Mouse (Mus musculus) R1 (cell line): ENCODE measurements at regions not wholly inside any gene's neighbourhood (a gene's known extent, or its start where the extent isn't known, plus 50 kb on each side); places are given as distances from the start of the nearest gene placed in this dataset.
A peak's percentile ranks its signal among the peaks of the same experiment; 100 is the strongest.

Experiments used
- DNase-seq: peaks from one replicate; pipeline ENCODE4 v3.0.0-alpha.2; 2018; ENCODE audit warnings: low read depth, low spot score

- no peak for DNase-seq
Measured at GRCm38 (mm10) chr5:111789904-111790303, 56.2 kb downstream of the Gm26897 start.

- no peak for DNase-seq
Measured at GRCm38 (mm10) chr5:111790527-111790926, 56.8 kb downstream of the Gm26897 start.

DNA sequence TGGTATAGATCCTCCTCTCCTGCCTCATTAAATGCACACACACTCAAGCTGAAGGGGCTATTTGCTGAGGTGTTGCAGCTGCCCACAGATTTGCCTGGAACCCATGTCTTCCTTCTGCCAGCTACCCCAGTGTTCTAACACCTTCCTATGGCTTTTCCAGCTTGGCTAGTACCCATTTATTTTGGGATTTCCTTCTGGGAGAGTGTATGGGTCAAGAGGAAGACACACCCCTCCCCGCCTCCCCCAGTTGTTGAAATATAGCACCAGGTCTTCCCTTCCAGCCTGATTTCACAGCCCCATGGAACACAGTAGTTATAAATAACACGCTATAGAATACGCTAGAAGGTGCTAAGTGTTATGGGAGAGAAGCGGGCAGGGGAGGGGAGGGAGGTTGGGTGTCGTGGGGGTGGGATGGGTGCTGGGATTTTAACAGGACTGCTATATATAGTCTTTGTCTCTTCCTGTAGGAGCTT, 57.4 kb downstream of the Gm26897 start:
- no peak for DNase-seq

- DNase-seq: no peak
Measured at GRCm38 (mm10) chr5:111792746-111793145, 59.0 kb downstream of the Gm26897 start.

DNA sequence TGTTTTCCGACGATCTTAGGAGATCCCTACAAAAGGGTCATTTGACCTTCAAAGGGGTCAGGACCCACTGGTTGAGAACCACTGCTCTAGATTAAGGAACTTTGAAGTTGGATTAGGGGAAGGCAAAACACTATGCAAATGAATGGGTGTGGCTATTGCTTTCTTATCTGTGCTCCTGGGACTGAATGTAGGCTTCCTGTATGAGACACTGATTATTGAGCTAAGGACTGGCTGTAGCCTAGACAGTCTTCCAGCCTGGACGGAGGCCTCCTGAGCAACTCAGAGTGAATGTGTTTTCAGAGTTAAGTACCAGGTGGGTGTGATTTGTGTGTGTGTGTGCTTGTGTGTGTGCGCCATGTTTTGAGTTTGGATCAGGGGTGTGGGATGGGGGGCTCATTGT, 59.5 kb downstream of the Gm26897 start:
- DNase-seq: peak; percentile 28

GRCm38 (mm10) chr5:111796889-111797288, 63.2 kb downstream of the Gm26897 start:
- no peak for DNase-seq

GRCm38 (mm10) chr5:111799700-111800311, 66.1 kb downstream of the Gm26897 start:
- DNase-seq: peak; percentile 44

DNA sequence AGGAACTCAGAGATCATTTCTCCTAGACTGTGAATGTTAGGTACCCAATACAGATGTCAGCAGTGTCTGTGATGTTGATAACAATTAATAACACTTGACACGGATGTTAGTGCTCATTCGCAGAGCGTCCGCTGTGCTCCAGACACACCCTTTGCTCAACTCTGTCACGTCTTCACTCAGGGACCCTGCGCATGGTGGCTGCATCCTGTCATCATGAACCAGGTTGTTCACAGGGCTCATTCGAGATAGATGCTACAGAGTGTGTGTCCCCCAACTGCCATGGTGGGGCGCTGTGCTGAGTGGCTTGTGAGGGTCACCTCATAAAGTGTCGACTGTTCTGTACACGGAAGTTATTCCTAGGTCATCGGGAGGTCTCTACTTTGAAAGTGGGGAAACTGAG, 66.8 kb downstream of the Gm26897 start:
- DNase-seq: no peak

- no peak for DNase-seq
Measured at GRCm38 (mm10) chr5:111801051-111801450, 67.3 kb downstream of the Gm26897 start.

- DNase-seq: no peak
Measured at GRCm38 (mm10) chr5:111804542-111804941, 70.8 kb downstream of the Gm26897 start.

GRCm38 (mm10) chr5:111805150-111805549, 71.4 kb downstream of the Gm26897 start:
- no peak for DNase-seq

GRCm38 (mm10) chr5:111805761-111806191, 72.1 kb downstream of the Gm26897 start:
- DNase-seq: no peak

- peak; percentile 64 for DNase-seq
Measured at GRCm38 (mm10) chr5:111810079-111810808, 76.5 kb downstream of the Gm26897 start.

- no peak for DNase-seq
Measured at GRCm38 (mm10) chr5:111812581-111812980, 78.9 kb downstream of the Gm26897 start.

DNA sequence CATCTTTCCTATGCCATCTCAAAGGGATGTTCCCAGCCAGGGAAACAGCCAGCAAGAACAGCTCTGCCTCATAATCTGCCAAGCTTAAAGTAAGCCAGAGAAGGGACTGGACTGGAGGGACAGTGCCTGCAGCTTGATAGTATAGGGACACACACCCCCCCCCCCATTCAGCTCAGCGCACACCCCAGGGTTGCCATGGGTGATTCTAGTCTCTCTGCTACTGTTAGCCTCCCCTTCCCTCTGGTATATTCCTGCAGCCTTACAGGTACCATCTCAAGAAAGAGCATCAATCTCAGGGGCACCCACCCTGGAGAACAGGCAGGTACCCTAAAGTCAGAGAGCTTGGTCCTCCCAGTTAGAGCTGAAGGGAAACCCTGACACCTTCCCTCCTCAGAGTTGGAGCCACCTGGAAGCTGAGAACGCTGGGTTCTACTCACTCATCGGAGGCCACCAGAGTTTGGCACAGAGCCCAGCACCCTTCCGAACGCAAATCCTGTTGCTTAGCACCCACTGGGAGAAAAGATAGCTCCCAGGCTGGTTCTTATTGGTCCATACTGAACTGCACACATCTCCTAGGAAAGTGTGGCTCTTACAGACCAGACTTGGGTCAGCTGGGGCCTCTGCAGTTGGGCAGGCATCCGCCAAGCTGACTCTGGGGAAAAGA, 79.5 kb downstream of the Gm26897 start:
- DNase-seq: no peak

DNA sequence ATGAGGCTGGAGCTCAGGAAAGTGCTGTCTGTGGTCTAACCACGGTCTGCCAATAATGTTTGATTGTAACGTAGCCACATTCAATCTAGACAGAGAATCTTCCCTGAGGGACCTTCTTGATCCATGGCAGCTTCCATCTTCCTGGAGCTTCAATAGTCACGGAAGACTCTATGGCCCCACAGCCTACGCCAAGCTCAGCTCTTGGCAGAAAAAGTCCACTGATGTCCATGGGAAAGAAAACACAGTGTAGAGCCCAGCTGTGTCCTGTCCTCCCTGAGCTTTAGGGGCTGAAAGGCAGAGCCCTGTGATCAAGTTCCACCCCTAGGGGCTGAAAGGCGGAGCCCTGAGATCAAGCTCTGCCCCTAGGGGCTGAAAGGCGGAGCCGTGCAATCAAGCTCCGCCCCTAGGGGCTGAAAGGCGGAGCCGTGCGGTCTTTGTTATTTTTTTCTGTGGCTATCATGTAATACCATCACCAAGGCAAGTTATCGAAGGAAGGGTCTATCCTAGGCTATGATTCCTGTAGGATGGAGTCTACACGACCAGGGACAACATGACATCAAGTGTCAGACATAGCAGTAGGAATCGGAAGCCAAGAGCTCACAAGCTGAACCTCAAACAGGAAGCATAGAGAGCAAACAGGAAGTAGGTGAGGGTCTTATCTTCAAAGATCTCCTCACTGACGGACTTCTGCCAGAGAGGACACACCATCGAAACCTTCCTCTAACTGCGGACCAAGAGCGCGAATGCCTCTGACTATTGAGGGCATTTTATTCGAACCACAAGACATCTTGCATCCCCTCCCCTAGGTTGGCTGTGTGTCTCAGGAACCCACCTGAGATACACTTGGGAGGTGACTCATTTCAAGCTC, 81.4 kb downstream of the Gm26897 start:
- DNase-seq: peak; percentile 49

- DNase-seq: no peak
Measured at GRCm38 (mm10) chr5:111820963-111821362, 87.2 kb downstream of the Gm26897 start.

DNA sequence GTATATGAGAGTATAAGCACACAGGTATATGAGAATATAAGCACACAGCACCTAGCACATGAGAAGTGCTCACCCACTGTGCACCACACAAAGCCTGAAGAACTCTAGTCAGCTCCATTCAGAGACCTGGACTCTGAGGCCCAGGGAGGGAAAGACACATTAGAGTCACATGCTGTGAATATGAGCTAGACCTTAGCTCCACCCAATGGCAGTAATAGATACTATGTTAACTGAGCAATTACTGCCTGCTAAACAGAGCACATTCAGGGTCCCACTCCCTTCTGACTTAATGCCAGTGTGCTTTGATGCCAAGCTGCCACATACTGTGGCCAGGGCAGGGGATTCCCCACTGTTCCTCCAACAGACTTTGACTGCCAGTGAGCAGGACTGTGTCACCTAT, 89.2 kb downstream of the Gm26897 start:
- DNase-seq: no peak

DNA sequence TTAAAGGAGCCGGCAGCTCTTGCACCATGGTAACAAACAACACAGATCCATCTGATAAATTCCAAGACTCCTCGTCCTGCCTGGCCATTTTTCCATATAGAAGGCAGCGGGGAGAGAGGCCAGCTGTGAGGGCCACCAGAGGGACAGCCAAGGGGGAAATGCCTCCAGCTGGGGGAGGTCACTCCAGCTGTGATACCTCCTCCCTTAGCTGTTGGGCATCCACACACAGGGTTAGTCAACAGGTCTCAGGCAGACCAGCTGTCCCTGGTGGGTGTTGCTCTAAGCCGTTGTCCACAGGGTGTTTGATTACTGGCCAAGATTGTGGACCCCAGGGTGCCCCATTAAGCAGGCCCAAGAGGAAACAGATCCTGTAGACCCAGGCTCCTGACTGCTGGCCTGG, 89.7 kb downstream of the Gm26897 start:
- DNase-seq: no peak

- DNase-seq: no peak
Measured at GRCm38 (mm10) chr5:111823842-111824241, 90.1 kb downstream of the Gm26897 start.

- DNase-seq: no peak
Measured at GRCm38 (mm10) chr5:111824600-111825130, 90.9 kb downstream of the Gm26897 start.
